Mouse (Mus musculus) kidney, adult 10 weeks (tissue): ENCODE results near the gene Mtap. TPM values are rescaled to one million over a fixed set of nuclear protein-coding genes. Genes with fewer than 3 reads are reported as not detected.

Experiments used
- polyA plus RNA-seq: library from polyadenylated mRNA; stranded (reverse); fragments of 350-450 nt; fragmentation: Illumina TruSeq; extraction: RNeasy Lipid Tissue Mini Kit (QIAGEN cat#74804); gene quantifications from one replicate; pipeline ENCODE4 v1.2.3, GENCODE M21; 2014; ENCODE audit warnings: low read depth, low replicate concordance

Mtap gene
- 52.0 TPM for polyA plus RNA-seq

DNA sequence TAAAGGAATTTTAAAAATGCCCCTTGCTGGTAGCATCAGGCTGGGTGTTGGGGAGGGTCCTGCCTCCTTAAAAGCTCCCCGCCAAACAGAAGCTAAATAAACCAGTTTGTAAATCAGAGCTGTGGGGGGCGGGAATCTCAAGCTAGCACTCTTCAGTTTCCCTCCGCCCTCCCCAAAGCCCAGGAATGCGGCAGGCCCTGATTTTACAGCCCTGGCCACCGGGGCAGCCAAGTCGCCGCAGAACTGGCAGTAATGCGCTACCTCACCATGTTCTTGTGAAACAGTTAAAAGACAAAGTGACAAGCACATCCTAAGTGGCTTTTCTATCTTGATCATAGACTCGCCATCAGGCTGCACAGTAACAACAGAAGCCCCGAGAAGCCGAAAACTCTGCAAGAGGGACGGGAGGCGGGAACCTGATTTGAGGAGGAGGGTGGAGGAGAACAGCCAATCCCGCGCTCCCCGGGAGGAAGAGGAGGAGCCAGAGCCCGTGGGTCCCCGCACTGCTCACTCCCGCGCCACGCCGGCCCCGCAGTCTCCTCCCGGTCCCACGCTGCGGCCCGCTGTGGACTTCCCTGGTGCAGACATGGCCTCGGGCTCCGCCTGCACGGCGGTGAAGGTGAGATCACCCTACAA lies at the start of gene Mtap:
TSS of gene Mtap (plus strand) at position 217 of the 636 bp plus-strand sequence.

Other genes starting within 250 kb of the Mtap start
- gene Cdkn2a, start 157.5 kb downstream of the Mtap start, polyA plus RNA-seq: not detected
- gene Cdkn2b, start 173.9 kb downstream of the Mtap start, polyA plus RNA-seq: 5.2 TPM